Mouse (Mus musculus): ENCODE results near the gene Edil3.
"Not testable (repeated sequence)": the region's sequence is repeated elsewhere in the genome, so short reads cannot be mapped to it uniquely, and the experiment has no call there.

The Edil3 gene

DNA sequence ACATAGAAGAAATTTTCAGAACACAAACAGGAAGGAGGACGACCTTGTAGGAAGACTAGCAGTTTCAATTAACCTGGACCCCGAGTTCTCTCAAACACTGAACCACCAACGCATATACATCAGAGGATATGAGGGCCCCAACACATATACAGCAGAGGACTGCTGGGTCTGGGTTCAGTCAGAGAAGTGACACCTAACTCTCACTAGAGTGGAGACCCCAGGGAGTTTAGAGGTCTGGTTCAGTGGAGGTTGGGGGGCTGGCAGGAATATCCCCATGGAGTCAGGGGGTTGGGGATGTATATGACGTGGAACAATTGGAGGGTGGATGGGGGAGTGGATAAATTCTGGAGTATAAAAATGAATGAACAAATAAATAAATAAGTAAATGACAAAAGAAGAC, 151.1 kb downstream of the Edil3 start:
- no peak for DNase-seq (ENCODE audit: low spot score)

DNA sequence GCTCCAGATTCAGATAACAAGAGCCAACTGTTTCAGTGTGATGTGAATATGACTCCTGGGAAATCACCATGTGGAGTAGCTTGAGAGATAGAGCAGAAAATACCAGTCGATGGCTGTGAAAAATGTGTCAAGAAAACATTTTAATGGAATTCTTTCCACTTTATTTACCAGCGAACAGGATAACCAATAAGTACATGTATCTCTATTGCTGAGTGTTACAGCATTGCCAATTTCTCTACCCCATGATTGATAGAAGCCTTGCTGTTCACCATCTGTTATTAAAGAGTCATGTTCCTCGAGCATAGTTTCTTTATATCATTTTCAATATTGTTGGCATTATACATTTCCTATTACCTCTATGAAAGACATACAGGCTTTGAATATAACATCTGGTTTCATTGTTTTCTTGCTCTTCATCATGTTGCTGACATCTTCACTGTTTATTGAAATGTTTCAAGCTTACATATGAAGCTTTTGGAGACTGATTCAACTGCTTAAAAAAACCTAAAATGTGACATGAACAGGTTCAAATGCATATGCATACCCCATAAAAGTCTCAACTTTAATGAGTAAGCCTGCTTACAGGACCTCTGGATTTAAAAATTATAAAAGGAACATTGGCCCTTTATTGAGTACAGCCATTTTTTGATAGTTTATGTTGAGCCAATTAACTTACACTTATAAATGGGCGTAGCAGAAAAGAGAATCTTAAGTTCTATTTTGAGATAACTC, 186.6 kb downstream of the Edil3 start:
- no peak for DNase-seq (ENCODE audit: low spot score)

DNA sequence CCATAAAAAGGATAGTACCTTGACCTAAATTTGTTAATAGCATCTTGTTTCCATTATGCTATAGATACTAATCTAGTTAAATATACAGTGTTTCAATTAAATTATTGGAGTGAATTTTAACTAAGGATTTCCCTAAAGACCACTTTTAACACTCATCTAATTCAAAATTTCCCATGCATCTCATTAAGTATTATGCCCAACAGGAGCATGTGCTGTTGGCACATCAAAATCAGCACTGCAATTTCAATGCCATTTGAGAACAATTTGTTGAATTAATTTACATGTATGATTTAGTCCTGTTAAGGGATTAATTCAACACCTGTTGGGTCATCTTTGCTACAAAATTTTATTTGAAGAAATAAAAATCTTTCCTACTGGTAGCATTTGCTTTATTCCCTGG, 191.2 kb downstream of the Edil3 start:
- DNase-seq (ENCODE audit: low spot score) = no peak

DNA sequence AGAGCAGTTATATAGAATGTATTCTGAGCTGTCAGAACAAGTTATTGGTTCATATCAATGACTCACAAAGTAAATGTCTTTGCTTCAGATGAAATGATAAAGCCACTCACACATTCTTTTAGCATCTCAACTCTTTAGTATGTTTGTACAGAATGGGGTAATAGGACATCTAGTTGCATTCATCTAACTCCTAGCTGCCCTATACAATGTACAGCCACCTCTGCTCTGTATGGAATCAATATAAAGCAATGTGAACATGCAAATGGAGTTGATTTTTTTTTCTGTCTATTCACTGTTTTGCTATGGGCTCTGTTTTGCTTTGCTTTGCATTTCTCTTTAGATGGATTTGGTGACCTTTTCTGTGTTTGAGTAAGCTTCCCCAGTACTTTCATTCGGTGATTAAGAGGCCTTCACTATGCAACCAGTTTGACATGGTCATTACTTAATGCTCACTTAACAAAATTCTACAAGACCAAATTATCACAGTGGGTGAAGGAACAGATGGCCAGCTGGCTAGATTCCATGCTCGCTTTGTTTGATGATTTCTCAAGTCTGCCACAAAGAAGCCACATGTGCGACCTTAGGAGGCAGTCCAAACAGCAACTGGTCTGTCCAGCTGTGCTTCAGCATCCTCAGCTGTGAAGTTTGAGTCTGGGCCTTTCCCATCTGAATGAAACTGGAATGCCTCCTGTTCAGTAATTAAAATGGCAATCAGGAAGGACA, 208.7 kb downstream of the Edil3 start:
- DNase-seq (ENCODE audit: low spot score) = no peak

DNA sequence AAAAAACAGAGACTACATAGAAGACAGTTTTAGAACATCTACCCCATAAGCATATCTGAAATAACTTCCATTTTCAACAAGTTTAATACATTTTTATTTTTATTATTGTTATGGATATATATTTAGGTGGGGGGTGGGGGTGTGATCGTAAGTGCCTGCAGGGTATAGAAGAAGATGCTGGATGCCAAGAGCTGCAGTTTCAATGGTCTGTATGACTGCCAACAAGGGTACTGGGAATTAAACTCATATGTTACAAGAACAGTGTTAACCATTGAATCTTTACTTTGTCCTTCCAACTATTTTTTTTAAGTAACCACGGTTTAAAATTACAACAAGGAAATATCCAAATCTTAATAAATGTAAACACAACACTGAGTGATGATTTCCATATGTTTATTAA, 214.4 kb downstream of the Edil3 start:
- DNase-seq (ENCODE audit: low spot score) = no peak

DNA sequence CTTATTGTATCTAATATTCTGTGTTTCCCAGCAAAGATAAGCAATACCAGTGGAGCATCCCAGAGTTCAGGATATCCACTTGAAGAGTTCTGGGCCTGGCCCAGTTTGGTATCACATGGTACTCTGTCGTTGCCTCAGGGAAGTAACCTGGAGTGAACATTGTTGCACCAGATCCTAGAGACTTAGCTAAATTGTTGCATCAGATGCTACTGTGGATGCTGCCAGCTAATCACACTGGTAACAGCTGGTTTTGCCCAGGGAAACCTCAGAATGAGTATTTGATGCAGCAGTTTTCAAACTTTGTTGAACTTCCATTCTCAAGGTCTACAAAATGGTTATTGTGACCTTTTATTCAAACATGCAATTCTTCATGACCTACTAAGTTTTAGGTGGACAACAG, 220.2 kb downstream of the Edil3 start:
- DNase-seq (ENCODE audit: low spot score) = no peak

- not testable (repeated sequence) for DNase-seq (ENCODE audit: low spot score)
These were observed 248.9 kb downstream of the Edil3 start for GRCm38 (mm10) chr13:89070132-89070531.

DNA sequence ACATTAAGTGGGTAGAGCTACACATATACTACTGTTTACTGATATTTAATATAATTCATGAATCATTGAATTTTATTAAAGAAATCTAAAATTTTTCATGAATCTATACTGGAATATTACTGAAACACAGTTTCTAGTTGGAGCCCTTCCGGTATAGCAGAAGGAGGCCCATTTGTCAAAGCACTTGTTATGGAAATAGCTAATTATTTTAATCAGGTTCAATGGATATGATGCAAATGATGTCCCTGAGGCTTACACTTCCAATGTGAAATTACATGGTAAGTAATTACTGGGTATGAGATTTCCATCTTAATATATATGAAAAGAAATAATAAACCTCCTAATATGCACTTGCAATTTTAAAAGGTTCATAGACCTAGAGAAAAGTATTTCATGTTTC, 254.9 kb downstream of the Edil3 start:
- DNase-seq (ENCODE audit: low spot score) = no peak

DNA sequence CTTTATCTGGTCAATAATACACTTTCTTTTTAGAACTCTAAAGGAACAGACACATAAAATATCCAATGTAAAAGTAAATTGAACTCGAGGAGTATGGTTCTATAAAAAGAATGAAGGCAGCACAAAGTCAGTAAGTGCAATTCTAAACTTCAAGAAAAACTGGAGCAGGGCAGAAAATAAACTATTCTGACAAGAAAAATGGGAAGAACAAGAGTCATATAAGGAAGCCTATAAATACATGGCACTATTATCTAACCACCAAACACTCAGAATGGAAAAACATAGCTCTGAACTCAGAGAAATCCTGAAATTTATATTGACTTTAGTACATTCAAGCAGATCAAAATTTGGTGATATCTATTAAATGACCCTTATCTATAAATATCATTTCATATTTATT, 284.6 kb downstream of the Edil3 start:
- DNase-seq (ENCODE audit: low spot score) = no peak

DNA sequence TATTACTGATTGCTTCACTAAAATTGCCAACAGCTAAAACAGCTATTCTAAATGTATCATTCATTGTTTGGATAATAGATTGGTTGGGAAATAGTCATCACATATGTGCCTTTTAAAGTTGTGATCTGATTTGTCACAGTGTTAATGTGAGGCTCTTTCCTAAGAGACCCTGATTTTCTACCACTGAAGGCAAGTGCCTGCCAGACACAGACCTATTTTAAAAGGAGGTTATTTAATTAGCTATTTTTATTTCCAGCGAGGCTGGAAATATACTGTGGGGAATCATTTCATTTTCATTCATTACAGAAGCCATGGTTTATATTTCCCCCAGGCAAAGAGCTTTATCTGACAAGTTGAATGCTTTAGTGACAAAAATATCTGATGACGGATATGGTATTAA, 296.3 kb downstream of the Edil3 start:
- no peak for DNase-seq (ENCODE audit: low spot score)

DNA sequence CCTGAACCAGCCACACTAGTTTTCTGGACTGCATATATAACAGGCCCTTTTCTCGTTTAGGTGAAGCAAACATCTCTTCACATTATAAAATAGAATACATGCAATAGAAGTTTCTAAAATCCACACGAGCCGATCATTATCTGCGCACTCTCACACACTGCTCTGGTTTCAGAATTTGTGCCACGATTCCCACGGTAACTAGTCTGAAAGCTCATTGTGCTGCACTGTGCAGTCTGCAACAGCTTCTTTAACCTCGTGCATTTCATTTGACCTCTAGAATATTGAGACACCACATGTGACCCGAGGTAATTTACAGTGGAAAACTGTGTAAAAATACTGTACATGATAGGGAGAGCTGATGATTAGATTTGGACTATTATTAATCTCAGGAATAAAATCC, 298.5 kb downstream of the Edil3 start:
- no peak for DNase-seq (ENCODE audit: low spot score)

GRCm38 (mm10) chr13:89122511-89123253, 301.4 kb downstream of the Edil3 start:
- DNase-seq (ENCODE audit: low spot score) = no peak

DNA sequence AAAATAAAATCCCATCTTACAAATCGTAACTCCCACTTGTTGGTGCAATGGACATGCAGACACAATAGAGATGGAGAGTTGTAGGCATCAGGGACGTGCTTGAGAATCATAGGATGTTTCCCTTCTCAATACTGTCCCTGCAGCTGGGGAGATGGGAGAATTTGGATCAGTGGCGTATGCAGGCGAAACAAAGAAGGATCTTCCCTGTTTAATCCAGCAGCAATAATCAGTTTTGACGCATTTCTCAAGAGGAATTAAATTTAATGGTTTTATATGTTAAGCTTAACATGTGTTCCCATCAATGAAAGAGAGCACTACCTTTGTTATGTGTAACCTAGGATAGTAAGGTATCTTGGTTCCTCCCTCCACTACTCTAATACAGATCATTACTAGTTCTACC, 302.1 kb downstream of the Edil3 start:
- no peak for DNase-seq (ENCODE audit: low spot score)

DNA sequence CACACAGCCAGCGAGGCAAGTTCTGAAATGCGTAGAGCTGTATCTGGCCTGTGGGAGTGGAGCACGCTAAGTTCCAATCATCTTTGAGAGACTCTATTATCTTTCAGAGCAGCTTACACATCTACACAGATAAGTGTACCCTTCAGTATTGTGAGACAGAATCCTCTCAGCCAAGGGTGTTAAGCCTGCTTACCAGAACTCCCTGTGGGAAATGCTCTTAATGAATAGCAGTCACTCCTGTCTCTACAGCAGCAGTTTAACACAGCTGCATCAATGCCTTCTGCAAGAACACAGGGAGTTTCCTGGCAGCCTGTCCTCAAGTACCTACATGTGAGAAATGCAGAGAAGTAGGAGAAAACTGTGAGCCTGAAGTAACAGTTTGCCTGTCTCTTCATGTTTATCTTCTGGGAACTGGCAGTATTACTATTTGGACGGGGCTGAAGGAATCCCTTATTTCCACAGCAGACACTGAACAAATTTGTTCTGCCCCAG, 324.8 kb downstream of the Edil3 start:
- DNase-seq (ENCODE audit: low spot score) = no peak

- DNase-seq (ENCODE audit: low spot score) = no peak
These were observed 330.6 kb downstream of the Edil3 start for GRCm38 (mm10) chr13:89151878-89152277.

- DNase-seq (ENCODE audit: low spot score) = no peak
These were observed 346.7 kb downstream of the Edil3 start for GRCm38 (mm10) chr13:89167960-89168359.

GRCm38 (mm10) chr13:89170040-89170439, 348.8 kb downstream of the Edil3 start:
- DNase-seq (ENCODE audit: low spot score) = no peak

- no peak for DNase-seq (ENCODE audit: low spot score)
These were observed 353.9 kb downstream of the Edil3 start for GRCm38 (mm10) chr13:89175154-89175553.

DNA sequence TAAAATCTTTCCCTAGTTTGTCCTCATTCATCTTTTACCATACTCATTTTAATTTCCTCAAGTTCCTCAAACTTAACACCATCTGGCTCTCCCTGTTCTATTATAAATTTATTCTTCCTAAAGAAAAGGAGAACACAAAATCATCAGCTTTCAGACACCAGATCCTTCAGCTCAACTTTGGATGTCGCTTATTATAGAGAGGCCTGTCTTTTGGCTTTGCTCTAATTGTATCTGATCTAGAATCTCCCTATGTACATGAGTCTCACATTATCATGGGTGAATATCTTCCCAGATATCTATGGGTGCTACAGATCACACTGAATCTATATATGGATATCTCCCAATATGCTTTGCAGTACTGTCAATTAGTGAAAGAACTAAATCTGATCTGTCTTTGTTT, 367.8 kb downstream of the Edil3 start:
- DNase-seq (ENCODE audit: low spot score) = no peak

GRCm38 (mm10) chr13:89197019-89197418, 375.7 kb downstream of the Edil3 start:
- no peak for DNase-seq (ENCODE audit: low spot score)

DNA sequence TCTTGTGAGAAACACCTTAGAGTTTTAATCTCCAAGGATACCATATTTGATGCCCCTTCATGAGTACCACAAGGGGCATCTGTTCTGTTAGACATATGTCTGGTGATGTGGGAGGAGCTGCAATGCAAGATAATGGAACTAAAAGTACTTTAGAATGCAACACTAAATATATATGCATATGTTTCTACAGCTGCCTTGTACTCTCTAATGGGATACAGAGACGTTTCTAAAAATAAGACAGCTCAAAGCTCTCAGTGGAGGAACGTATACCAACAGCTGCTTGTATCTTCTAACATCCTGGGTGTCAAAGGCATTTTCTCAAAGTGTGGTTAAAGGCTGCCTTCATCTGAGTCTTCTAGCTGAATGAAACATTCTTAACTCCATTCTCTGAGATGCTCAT, 378.0 kb downstream of the Edil3 start:
- DNase-seq (ENCODE audit: low spot score) = no peak

DNA sequence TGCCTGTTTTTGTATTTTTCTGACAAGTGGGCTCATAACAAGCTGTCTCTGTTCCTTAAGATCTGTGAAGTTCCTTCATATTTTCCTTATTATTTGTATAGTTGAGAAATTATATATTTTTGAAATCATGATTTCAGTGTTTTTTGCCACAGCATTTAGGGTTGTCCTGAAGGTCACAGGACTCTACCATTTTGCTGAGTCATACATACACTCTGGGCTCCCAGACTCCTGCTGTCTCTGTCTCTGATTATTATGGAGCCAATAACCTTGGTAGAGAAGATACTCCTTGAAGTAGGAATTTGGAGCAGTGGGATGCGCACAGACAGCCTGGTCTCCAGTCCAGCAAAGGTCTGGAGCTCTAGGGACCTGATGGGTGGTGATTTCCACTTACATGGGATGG, 416.8 kb downstream of the Edil3 start:
- DNase-seq (ENCODE audit: low spot score) = no peak
